Mouse (Mus musculus): ENCODE measurements around the gene Cyp3a13.
"Not testable (repeated sequence)": the region's sequence is repeated elsewhere in the genome, so short reads cannot be mapped to it uniquely, and the experiment has no call there.

DNA sequence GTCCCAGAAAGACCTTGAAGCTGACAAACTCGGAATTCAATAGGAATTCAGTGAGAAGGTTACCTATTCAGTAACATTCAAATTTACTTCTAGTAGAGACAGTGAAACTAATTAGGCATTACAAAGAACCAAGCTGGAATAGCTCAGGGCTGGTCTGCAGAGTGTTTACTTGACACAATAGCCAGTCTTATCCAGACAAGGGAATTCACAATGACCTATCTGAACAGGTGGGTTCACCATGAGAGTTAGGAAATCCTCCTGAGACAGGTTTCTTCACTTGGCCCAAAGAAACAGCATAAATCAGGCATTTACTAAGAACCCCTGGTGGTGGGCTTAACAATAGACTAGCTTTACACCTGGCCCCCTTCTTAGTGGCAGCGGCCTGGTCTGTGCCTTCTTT, 12.5 kb upstream of the Cyp3a13 start:
- TF ChIP-seq CTCF (IDR thresholded peaks at IDR 0.05; ENCODE audit: borderline replicate concordance, insufficient read depth, low read length); POLR2A (IDR thresholded peaks at IDR 0.05; ENCODE audit: low read depth, low read length): not testable (repeated sequence)

All from embryonic fibroblast, embryonic 13.5 days (primary cell).